Mouse (Mus musculus) thymus, postnatal 36 days (tissue): ENCODE data around the gene Ncoa3.
"Not testable (repeated sequence)": the region's sequence is repeated elsewhere in the genome, so short reads cannot be mapped to it uniquely, and the experiment has no call there.

Source experiments
- DNase-seq, 2 experiments: peaks; one replicate each; pipeline ENCODE4 v3.0.0; 2022; ENCODE audit warnings: mixed read lengths in 2 of 2

The Ncoa3 gene

GRCm38 (mm10) chr2:165992270-165993172 is at the start of gene Ncoa3:
Gene Ncoa3 (plus strand): TSS chr2:165992636.
- peak; percentile 92 to 95 for DNase-seq

- no peak for DNase-seq
Measured at GRCm38 (mm10) chr2:165943113-165943512, 49.3 kb upstream of the Ncoa3 start.

GRCm38 (mm10) chr2:165944576-165945351 is 47.7 kb upstream of the Ncoa3 start:
- no peak for DNase-seq

GRCm38 (mm10) chr2:165946046-165946564 is 46.3 kb upstream of the Ncoa3 start:
- DNase-seq = no peak

- DNase-seq = no peak
Measured at GRCm38 (mm10) chr2:165948007-165948406, 44.4 kb upstream of the Ncoa3 start.

GRCm38 (mm10) chr2:165948785-165949184 is 43.7 kb upstream of the Ncoa3 start:
- DNase-seq = not testable (repeated sequence)

GRCm38 (mm10) chr2:165949719-165950118 is 42.7 kb upstream of the Ncoa3 start:
- peak; percentile 67 to 82 for DNase-seq

GRCm38 (mm10) chr2:165951432-165952068 is 40.9 kb upstream of the Ncoa3 start:
- peak; percentile 68 to 78 for DNase-seq

- peak; percentile 83 to 89 for DNase-seq
Measured at GRCm38 (mm10) chr2:165954872-165955271, 37.6 kb upstream of the Ncoa3 start.

GRCm38 (mm10) chr2:165955386-165955785 is 37.0 kb upstream of the Ncoa3 start:
- peak; percentile 22 to 26 for DNase-seq

- DNase-seq = peak in 1 of 2 experiments; percentile 48
Measured at GRCm38 (mm10) chr2:165956096-165956740, 36.2 kb upstream of the Ncoa3 start.

GRCm38 (mm10) chr2:165957257-165957828 is 35.1 kb upstream of the Ncoa3 start:
- no peak for DNase-seq

- no peak for DNase-seq
Measured at GRCm38 (mm10) chr2:165958556-165958955, 33.9 kb upstream of the Ncoa3 start.

- no peak for DNase-seq
Measured at GRCm38 (mm10) chr2:165960695-165961094, 31.7 kb upstream of the Ncoa3 start.

- DNase-seq = no peak
Measured at GRCm38 (mm10) chr2:165962824-165963223, 29.6 kb upstream of the Ncoa3 start.

- DNase-seq = no peak
Measured at GRCm38 (mm10) chr2:165964121-165964520, 28.3 kb upstream of the Ncoa3 start.

- DNase-seq = no peak
Measured at GRCm38 (mm10) chr2:165967076-165967475, 25.4 kb upstream of the Ncoa3 start.

GRCm38 (mm10) chr2:165967823-165968555 is 24.4 kb upstream of the Ncoa3 start:
- no peak for DNase-seq

GRCm38 (mm10) chr2:165968876-165969275 is 23.6 kb upstream of the Ncoa3 start:
- DNase-seq = no peak

GRCm38 (mm10) chr2:165969391-165969790 is 23.0 kb upstream of the Ncoa3 start:
- DNase-seq = no peak

- DNase-seq = no peak
Measured at GRCm38 (mm10) chr2:165969961-165970360, 22.5 kb upstream of the Ncoa3 start.
